Mouse (Mus musculus) embryonic facial prominence, embryonic 12.5 days (tissue): ENCODE measurements around the gene Sdk1. TPM values are rescaled to one million over a fixed set of nuclear protein-coding genes. Genes with fewer than 3 reads are reported as not detected.
A peak's percentile ranks its signal among the peaks of the same experiment; 100 is the strongest.
"Not testable (repeated sequence)": the region's sequence is repeated elsewhere in the genome, so short reads cannot be mapped to it uniquely, and the experiment has no call there.

ENCODE experiments used
- ATAC-seq: fragments of 200-750 bp; cut with Nextera tagmentation; 2 replicates; pipeline ENCODE4 v1.8.0; 2017; ENCODE audit not compliant: insufficient number of reproducible peaks, insufficient read depth, low FRiP score, low TSS enrichment
- H3K27ac ChIP-seq: fragments of 300-500 bp; sonication (generic); 2 replicates; pipeline ENCODE4 v1.5.1; 2016; ENCODE audit warnings: mild to moderate bottlenecking
- H3K27me3 ChIP-seq: fragments of 300-500 bp; sonication (generic); 2 replicates; pipeline ENCODE4 v1.6.1; 2016; ENCODE audit warnings: mild to moderate bottlenecking, moderate library complexity
- H3K36me3 ChIP-seq: fragments of 300-500 bp; sonication (generic); 2 replicates; pipeline ENCODE4 v1.6.1; 2016; ENCODE audit warnings: mild to moderate bottlenecking
- H3K4me1 ChIP-seq: fragments of 300-500 bp; sonication (generic); 2 replicates; pipeline ENCODE4 v1.6.1; 2016
- H3K4me2 ChIP-seq: fragments of 300-500 bp; sonication (generic); replicated peaks from 2 replicates; pipeline ENCODE4 v1.6.1; 2016; ENCODE audit warnings: mild to moderate bottlenecking, moderate library complexity
- H3K4me3 ChIP-seq: fragments of 300-500 bp; sonication (generic); 2 replicates; pipeline ENCODE4 v1.5.1; 2016; ENCODE audit warnings: mild to moderate bottlenecking
- H3K9ac ChIP-seq: fragments of 300-500 bp; sonication (generic); 2 replicates; pipeline ENCODE4 v1.6.1; 2016; ENCODE audit warnings: mild to moderate bottlenecking, moderate library complexity
- H3K9me3 ChIP-seq: fragments of 300-500 bp; sonication (generic); 2 replicates; pipeline ENCODE4 v1.6.1; 2016; ENCODE audit warnings: mild to moderate bottlenecking, moderate library complexity
- WGBS: fragments of 180-500 bp; shearing (Covaris S2); methylation state at CpG from one replicate; pipeline ENCODE4 v1.1.7; 2016; 5-methylcytosine and 5-hydroxymethylcytosine counted together
- polyA plus RNA-seq: library from polyadenylated mRNA; unstranded; fragments of >200 nt; fragmentation: Nextera tagmentation; extraction: Ambion mirVana; gene quantifications from 2 replicates; pipeline ENCODE4 v1.2.1, GENCODE M21; 2016

Sdk1 gene
- polyA plus RNA-seq, 1 experiment from 2014 or later, result 2.9 TPM

DNA sequence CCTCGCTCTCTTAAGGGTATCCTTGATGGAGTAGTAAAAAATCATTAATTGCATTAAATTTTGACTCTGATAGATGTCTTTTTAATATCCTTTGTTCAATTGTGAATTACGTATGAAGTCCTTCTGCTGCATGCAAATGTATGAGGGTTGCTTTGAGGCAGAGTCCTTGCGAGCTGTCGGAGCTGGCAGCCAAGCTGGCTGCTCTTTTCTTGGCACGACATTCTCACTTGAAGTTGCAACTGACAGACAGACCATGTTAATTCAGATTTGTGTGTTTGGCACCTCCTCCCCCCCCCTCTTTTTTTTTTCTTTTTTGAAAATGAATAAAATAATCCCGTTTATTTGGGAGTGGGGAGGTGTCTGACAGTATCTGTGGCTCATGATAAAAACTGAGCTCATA, 329.2 kb downstream of the Sdk1 start:
- H3K36me3 ChIP-seq, result no peaks in the 10 kb centered on the region
- H3K9me3 ChIP-seq, result no peaks in the 10 kb centered on the region
- 94% methylated on average over 6 of the region's 6 CpGs for WGBS
- H3K4me3 ChIP-seq, result no peak overlapping the region
- H3K27me3 ChIP-seq, result no peaks in the 10 kb centered on the region
- no peak overlapping the region for H3K9ac ChIP-seq
- no peak overlapping the region for H3K4me2 ChIP-seq
- ATAC-seq, result no peak
- 0 out of 2 replicates have a peak, but pooled peaks cover 4% of the 10 kb centered on the region for H3K4me1 ChIP-seq
- H3K27ac ChIP-seq, result no peak overlapping the region

DNA sequence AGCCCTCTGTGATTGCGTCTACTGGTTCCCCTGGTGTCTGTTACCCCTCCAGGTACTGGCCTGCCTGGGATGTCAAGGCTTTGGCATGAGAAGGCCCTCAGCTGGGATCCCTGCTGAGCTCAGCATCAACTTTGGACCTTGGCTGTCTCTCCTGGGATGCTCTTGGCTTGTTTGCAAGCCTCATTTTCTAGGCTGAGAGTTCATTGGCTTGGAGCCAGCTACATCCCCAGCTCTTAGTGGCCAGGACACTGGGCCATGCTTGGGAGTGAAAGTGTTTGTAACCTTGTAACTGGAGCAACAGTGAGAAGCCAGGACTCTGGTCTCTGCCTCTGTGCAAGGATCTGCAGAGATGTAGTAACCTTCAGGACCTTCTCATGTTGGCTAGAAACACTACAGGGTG, 333.0 kb downstream of the Sdk1 start:
- H3K27ac ChIP-seq, result peak overlapping the region; percentile 11; the same call in 1 of the 2 replicates
- no peaks in the 10 kb centered on the region for H3K27me3 ChIP-seq
- H3K9ac ChIP-seq, result no peak overlapping the region
- no peak for ATAC-seq
- H3K4me2 ChIP-seq, result no peak overlapping the region
- 0 out of 2 replicates have a peak, but pooled peaks cover 4% of the 10 kb centered on the region for H3K4me1 ChIP-seq
- no peak overlapping the region for H3K4me3 ChIP-seq
- no peaks in the 10 kb centered on the region for H3K9me3 ChIP-seq
- WGBS, result 81% methylated on average over 1 of the region's 1 CpGs
- H3K36me3 ChIP-seq, result no peaks in the 10 kb centered on the region

DNA sequence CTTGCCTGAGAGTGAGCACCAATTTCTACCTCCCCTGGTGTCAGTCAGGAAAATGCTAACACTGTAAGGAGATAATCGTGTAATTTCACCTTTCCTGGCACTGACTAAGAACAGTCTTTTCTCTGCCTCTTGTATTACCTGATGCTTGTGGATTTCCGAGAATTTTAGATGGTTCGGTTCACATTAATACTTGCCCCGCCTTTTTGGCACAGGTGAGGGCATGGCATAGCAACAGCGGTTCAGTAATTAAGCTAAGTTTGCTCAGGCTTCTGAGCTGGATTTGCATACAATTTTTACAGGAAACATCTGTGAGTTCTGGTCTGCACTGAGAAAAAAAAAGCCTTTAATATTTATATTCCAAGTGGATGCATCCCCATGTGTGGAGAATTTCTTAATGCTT, 350.0 kb downstream of the Sdk1 start:
- H3K4me3 ChIP-seq, result no peak overlapping the region
- H3K36me3 ChIP-seq, result no peaks in the 10 kb centered on the region
- no peak overlapping the region for H3K27ac ChIP-seq
- ATAC-seq, result no peak
- H3K9ac ChIP-seq, result no peak overlapping the region
- 0 out of 2 replicates have a peak, but pooled peaks cover 4% of the 10 kb centered on the region for H3K9me3 ChIP-seq
- H3K27me3 ChIP-seq, result no peaks in the 10 kb centered on the region
- WGBS, result 82% methylated on average over 5 of the region's 5 CpGs
- no peak overlapping the region for H3K4me2 ChIP-seq
- no peaks in the 10 kb centered on the region for H3K4me1 ChIP-seq

DNA sequence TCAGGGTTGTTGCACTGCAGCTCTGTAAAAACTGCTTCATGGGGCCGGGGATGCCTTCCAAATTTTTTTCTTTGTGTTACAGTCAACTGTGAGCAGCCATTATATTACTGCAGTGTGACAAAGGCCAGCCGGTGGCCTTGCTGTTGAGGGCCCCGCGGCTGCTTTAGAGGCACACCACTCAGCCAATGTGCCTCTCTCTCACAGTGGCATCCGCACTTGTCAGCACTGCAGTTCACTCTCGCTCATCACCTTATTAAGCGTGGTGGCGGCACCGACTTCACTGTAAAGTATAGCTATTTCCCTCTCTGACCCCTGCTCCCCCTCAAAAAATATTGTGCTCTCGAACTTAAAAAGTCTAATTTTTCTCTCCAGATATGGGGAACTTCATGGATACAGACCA, 371.4 kb downstream of the Sdk1 start:
- Histone ChIP-seq H3K9ac (no peak overlapping the region), H3K4me2 (no peak overlapping the region), H3K9me3 (no peaks in the 10 kb centered on the region), H3K36me3 (no peaks in the 10 kb centered on the region), H3K4me1 (peaks cover 6% of the 10 kb centered on the region; the same call in 1 of the 2 replicates), H3K27me3 (no peaks in the 10 kb centered on the region), H3K4me3 (no peak overlapping the region), H3K27ac (no peak overlapping the region)
- ATAC-seq, result no peak
- WGBS, result 74% methylated on average over 10 of the region's 10 CpGs

DNA sequence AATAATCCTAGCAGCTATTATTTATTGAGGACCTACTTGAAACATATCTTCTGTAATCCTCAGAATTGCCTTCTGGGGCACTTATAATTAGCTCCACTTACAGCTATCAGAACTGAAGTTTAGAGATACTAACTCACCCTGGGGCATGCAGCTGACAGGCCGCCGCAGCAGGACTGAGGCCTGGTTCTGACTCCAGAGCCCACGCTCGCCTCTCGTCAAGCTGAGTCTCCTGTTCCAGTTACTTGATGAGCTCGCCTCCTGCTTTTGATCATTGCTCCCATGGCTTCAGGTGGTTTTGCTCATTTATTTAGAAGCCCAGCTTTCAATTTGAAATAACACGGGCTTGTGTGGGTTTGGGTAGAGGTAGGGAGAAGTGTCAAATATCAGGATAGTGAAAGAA, 374.5 kb downstream of the Sdk1 start:
- H3K27me3 ChIP-seq, result no peaks in the 10 kb centered on the region
- ATAC-seq, result no peak

DNA sequence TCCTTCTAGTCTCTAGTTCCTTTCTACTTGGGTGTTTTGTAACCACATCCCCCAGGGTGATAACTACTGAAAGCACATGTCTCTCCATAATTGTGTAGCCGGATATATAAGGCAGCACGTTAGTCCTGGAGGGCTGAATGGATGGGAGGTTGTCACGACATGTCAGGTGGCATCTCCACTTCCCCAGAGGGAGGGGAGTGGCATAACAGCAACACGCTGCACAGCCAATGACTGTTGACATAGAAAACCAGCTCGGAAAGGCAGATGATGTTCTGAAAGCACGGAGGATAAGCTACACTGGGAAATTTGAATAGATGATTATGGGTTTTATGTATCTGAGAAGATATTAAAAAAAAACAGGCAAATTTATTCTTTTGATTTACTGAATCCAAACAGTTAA, 376.4 kb downstream of the Sdk1 start:
- Histone ChIP-seq H3K9me3 (no peaks in the 10 kb centered on the region), H3K27ac (no peak overlapping the region), H3K27me3 (no peaks in the 10 kb centered on the region), H3K4me2 (no peak overlapping the region), H3K4me3 (no peak overlapping the region), H3K9ac (no peak overlapping the region), H3K4me1 (peaks cover 6% of the 10 kb centered on the region; the same call in 1 of the 2 replicates), H3K36me3 (no peaks in the 10 kb centered on the region)
- no peak for ATAC-seq
- 57% methylated on average over 6 of the region's 6 CpGs for WGBS

More for the DNA sequence above, 374.5 kb downstream of the Sdk1 start:
- 25% methylated on average over 7 of the region's 7 CpGs for WGBS
- H3K9me3 ChIP-seq, result no peaks in the 10 kb centered on the region
- 0 out of 2 replicates have a peak overlapping the region, but pooled peaks have one; percentile 46 for H3K27ac ChIP-seq
- no peak overlapping the region for H3K9ac ChIP-seq
- no peaks in the 10 kb centered on the region for H3K36me3 ChIP-seq
- peaks cover 6% of the 10 kb centered on the region; the same call in 1 of the 2 replicates for H3K4me1 ChIP-seq
- no peak overlapping the region for H3K4me2 ChIP-seq
- no peak overlapping the region for H3K4me3 ChIP-seq

DNA sequence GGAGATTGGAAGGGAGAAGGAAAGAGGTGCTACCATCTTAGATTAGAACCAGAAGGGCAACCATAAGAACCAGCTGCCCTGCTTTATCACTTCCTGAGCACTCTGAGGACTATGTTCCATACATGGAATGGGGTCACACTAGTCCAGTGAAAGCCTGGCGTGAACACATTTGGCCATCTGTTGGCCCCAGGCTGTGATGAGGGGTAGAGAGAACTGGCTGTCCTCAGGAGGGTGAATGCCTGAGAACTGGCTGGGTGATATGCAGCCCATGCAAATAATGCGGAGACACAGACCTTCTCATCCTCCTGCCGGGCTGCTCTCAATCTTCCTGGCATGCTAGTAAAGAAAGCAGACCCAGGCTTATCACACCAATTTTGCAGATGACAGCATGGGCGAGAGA, 384.1 kb downstream of the Sdk1 start:
- Histone ChIP-seq H3K9ac (no peak overlapping the region), H3K4me2 (no peak overlapping the region), H3K27ac (no peak overlapping the region), H3K27me3 (no peaks in the 10 kb centered on the region), H3K9me3 (no peaks in the 10 kb centered on the region), H3K4me1 (no peaks in the 10 kb centered on the region), H3K4me3 (no peak overlapping the region), H3K36me3 (no peaks in the 10 kb centered on the region)
- WGBS, result 82% methylated on average over 4 of the region's 4 CpGs
- no peak for ATAC-seq

DNA sequence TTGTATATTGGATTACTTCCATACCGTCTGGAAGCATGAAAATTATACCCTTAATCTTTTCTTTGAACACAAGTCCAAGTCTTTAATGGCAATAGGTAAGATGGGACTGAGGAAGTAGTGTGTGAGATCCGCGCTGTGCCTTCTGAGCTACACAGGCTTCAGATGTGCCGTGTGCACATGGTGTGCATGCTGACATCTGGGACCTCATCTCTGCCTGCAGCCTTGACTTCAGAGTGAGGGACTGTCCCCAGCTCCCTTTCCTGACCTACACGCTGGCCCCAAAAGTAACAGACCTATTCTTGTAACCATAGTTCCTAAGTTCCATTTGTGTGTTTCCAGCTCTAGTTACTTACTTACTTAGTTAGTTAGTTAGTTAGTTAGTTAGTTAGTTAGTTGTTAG, 390.4 kb downstream of the Sdk1 start:
- 71% methylated on average over 5 of the region's 5 CpGs for WGBS
- no peaks in the 10 kb centered on the region for H3K4me1 ChIP-seq
- no peaks in the 10 kb centered on the region for H3K36me3 ChIP-seq
- H3K4me2 ChIP-seq, result no peak overlapping the region
- no peak overlapping the region for H3K4me3 ChIP-seq
- ATAC-seq, result no peak
- H3K9ac ChIP-seq, result no peak overlapping the region
- no peaks in the 10 kb centered on the region for H3K27me3 ChIP-seq
- H3K9me3 ChIP-seq, result no peaks in the 10 kb centered on the region
- H3K27ac ChIP-seq, result no peak overlapping the region

DNA sequence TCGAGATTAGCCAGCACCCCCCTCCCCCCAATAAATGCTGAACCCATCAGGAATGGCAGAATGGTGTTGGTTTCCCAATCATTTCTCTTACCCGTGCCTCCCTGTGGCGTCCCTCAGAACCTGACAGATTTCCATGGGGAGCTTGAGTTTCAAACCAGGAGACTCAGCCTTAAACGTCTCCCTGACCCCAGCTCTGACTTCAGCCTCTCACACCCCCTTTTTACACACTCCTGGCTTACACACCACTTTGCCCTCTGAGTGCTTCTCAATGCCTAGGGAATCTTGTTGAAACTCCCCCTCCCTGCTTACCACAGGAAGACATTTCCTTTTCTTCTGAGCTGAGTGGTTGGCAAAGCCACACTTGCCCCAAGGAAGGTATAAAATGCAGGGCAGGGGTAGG, 392.0 kb downstream of the Sdk1 start:
- 61% methylated on average over 4 of the region's 4 CpGs for WGBS
- Histone ChIP-seq H3K27me3 (no peaks in the 10 kb centered on the region), H3K4me3 (no peak overlapping the region), H3K36me3 (no peaks in the 10 kb centered on the region), H3K9ac (no peak overlapping the region), H3K4me1 (no peaks in the 10 kb centered on the region), H3K4me2 (no peak overlapping the region), H3K9me3 (no peaks in the 10 kb centered on the region), H3K27ac (no peak overlapping the region)
- ATAC-seq, result no peak

DNA sequence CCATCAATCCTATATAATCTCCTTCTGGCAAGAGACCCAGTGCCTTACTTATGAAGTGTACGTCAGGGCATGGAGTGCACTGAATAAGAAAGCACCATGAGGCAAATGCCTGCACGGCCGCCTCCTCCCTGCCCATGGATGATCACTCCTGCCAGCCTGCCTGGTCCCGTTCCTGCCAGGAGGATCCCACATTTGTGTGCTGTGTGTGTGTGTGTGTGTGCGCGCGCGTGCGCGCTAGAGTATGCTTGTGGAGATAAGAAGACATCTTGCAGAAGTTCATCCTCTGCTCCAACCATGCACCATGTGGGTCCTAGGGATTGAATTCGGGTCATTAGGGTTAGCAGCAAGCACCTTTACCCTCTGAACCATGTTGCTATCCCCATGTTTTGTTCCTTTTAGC, 395.1 kb downstream of the Sdk1 start:
- H3K27ac ChIP-seq, result no peak overlapping the region
- H3K4me2 ChIP-seq, result no peak overlapping the region
- H3K9me3 ChIP-seq, result no peaks in the 10 kb centered on the region
- H3K36me3 ChIP-seq, result no peaks in the 10 kb centered on the region
- 88% methylated on average over 11 of the region's 11 CpGs for WGBS
- no peak overlapping the region for H3K9ac ChIP-seq
- H3K4me3 ChIP-seq, result no peak overlapping the region
- H3K27me3 ChIP-seq, result no peaks in the 10 kb centered on the region
- H3K4me1 ChIP-seq, result no peaks in the 10 kb centered on the region
- no peak for ATAC-seq

DNA sequence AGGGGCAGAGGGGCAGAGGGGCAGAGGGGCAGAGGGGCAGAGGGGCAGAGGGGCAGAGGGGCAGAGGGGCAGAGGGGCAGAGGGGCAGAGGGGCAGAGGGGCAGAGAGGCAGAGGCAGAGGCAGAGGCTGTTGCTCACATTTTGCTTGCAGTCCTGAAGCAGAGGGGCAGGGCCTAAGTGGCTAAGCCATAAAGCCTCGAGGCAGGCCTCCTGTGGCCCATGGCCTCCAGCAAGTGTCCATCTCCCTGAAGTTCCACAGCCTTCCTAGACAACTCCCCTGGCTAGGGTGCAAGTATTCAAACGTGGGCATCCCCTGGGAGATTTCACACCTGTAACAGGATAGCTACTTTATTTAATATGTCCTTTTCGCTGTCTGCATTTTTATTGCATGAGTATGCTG, 395.8 kb downstream of the Sdk1 start:
- not testable (repeated sequence) for H3K4me3 ChIP-seq, H3K4me2 ChIP-seq, H3K27ac ChIP-seq, H3K9ac ChIP-seq, H3K4me1 ChIP-seq, ATAC-seq, H3K36me3 ChIP-seq, H3K27me3 ChIP-seq, H3K9me3 ChIP-seq
- WGBS, result 63% methylated on average over 3 of the region's 3 CpGs

DNA sequence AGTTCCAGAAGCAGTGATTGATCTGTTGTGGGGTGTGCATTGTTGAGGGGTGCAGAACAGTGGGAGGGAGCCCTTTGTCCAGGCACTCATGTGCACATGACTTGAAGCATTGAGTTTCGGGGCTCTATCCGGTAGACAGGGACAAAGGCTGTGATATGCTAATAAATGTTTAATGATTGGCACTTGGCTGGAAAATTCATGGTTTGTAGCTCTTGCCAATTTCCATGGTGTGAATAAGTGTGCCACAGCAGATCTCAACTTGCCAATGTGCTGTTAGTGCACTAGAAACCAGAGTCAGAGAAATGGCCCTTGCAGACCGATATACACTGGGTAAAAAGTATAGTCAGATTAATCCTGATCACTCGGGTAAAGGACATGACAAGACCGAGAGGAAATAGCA, 404.4 kb downstream of the Sdk1 start:
- WGBS, result 81% methylated on average over 5 of the region's 5 CpGs
- Histone ChIP-seq H3K27ac (no peak overlapping the region), H3K4me1 (0 out of 2 replicates have a peak, but pooled peaks cover 3% of the 10 kb centered on the region), H3K36me3 (no peaks in the 10 kb centered on the region), H3K4me3 (no peak overlapping the region), H3K27me3 (no peaks in the 10 kb centered on the region), H3K4me2 (no peak overlapping the region), H3K9me3 (no peaks in the 10 kb centered on the region), H3K9ac (no peak overlapping the region)
- no peak for ATAC-seq

DNA sequence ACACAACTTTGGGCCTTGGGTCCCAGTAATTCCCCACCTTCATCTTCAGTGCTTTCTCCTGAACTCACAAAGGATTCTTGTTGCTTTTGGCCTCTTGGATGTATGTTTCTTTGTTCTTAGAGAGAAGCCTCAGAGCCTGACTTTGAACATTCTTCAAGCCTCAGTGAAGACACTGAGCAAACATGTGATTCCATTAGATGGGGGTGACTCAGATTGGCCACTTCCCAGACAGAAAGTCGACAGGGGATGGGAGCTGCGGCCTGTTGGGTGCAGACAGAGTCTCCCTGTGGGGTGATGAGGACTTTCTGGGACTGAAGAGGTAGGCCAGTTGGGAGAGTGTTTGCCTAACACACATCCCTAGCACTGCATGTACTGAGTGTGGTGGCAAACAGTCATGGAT, 405.3 kb downstream of the Sdk1 start:
- no peak overlapping the region for H3K4me2 ChIP-seq
- H3K27ac ChIP-seq, result no peak overlapping the region
- H3K4me1 ChIP-seq, result 0 out of 2 replicates have a peak, but pooled peaks cover 3% of the 10 kb centered on the region
- H3K9me3 ChIP-seq, result no peaks in the 10 kb centered on the region
- ATAC-seq, result no peak
- H3K4me3 ChIP-seq, result no peak overlapping the region
- no peak overlapping the region for H3K9ac ChIP-seq
- no peaks in the 10 kb centered on the region for H3K27me3 ChIP-seq
- WGBS, result 69% methylated on average over 2 of the region's 2 CpGs
- H3K36me3 ChIP-seq, result no peaks in the 10 kb centered on the region
